Mouse (Mus musculus) MEL (cell line): ENCODE measurements around the gene C2cd2. TPM values are rescaled to one million over a fixed set of nuclear protein-coding genes. Genes with fewer than 3 reads are reported as not detected.
A peak's percentile ranks its signal among the peaks of the same experiment; 100 is the strongest.

Experiments
- DNase-seq: peaks from one replicate; pipeline ENCODE4 v3.0.0; 2011; ENCODE audit warnings: low read depth, low spot score
- H3K27ac ChIP-seq: 2 replicates; pipeline ENCODE4 v1.5.1; 2012; ENCODE audit warnings: low read depth, mild to moderate bottlenecking, control low read depth, low read length, moderate library complexity; ENCODE audit not compliant: control insufficient read depth
- H3K27me3 ChIP-seq, 2 experiments: fragments of 150-350 bp in 1 of 2; sonication (generic) in 1 of 2; 2 replicates each; pipeline ENCODE4 v1.6.1; 2012; ENCODE audit warnings: low read length in 2 of 2, mild to moderate bottlenecking in 2 of 2, improper control_type of control experiment in 1 of 2, moderate library complexity in 1 of 2; ENCODE audit not compliant: insufficient read depth in 2 of 2, control insufficient read depth in 1 of 2
- H3K36me3 ChIP-seq, 2 experiments: 2 replicates each; pipeline ENCODE4 v1.6.1; 2012 to 2014; ENCODE audit warnings: low read length in 2 of 2, improper control_type of control experiment in 1 of 2, inconsistent platforms in 1 of 2, mild to moderate bottlenecking in 1 of 2; ENCODE audit not compliant: insufficient read depth in 2 of 2, control insufficient read depth in 1 of 2
- H3K4me1 ChIP-seq, 2 experiments: fragments of 150-350 bp in 1 of 2; sonication (generic) in 1 of 2; 2 replicates each; pipeline ENCODE4 v1.6.1; 2012; ENCODE audit warnings: low read length in 2 of 2, improper control_type of control experiment in 1 of 2, mild to moderate bottlenecking in 1 of 2; ENCODE audit not compliant: insufficient read depth in 2 of 2, control insufficient read depth in 1 of 2
- H3K4me3 ChIP-seq, 2 experiments: fragments of 150-350 bp in 1 of 2; sonication (generic) in 1 of 2; 2 replicates each; pipeline ENCODE4 v1.5.1; 2012; ENCODE audit warnings: low read depth in 2 of 2, low read length in 2 of 2, mild to moderate bottlenecking in 2 of 2, moderate library complexity in 2 of 2, control low read depth in 1 of 2, improper control_type of control experiment in 1 of 2; ENCODE audit not compliant: control insufficient read depth in 1 of 2, insufficient read depth in 1 of 2
- H3K79me2 ChIP-seq: 2 replicates; pipeline ENCODE4 v1.6.1; 2012; ENCODE audit warnings: mild to moderate bottlenecking, low read length, moderate library complexity; ENCODE audit not compliant: control insufficient read depth, poor library complexity, insufficient read depth
- H3K9ac ChIP-seq: 2 replicates; pipeline ENCODE4 v1.6.1; 2012; ENCODE audit warnings: low read depth, mild to moderate bottlenecking, control low read depth, low read length, moderate library complexity; ENCODE audit not compliant: control insufficient read depth, poor library complexity, severe bottlenecking
- H3K9me3 ChIP-seq: fragments of 150-350 bp; sonication (generic); replicated peaks from 2 replicates; pipeline ENCODE4 v1.6.1; 2012; ENCODE audit warnings: mild to moderate bottlenecking, low read length, improper control_type of control experiment, moderate library complexity; ENCODE audit not compliant: insufficient read depth
- CHD1 ChIP-seq: IDR thresholded peaks from 2 replicates; pipeline ENCODE4 v1.6.1; 2012; ENCODE audit warnings: low read depth, mild to moderate bottlenecking, inconsistent platforms, low read length, improper control_type of control experiment
- CHD2 ChIP-seq: IDR thresholded peaks from 2 replicates; pipeline ENCODE4 v1.6.1; 2011; ENCODE audit warnings: low read length, improper control_type of control experiment
- ELF1 ChIP-seq: IDR thresholded peaks from 2 replicates; pipeline ENCODE4 v1.6.1; 2014; ENCODE audit warnings: low read depth, mild to moderate bottlenecking, inconsistent platforms, low read length, improper control_type of control experiment, moderate library complexity
- EP300 ChIP-seq, 2 experiments: IDR thresholded peaks; 2 replicates each; pipeline ENCODE4 v1.6.1; 2011; ENCODE audit warnings: improper control_type of control experiment in 2 of 2, low read length in 2 of 2, low read depth in 1 of 2, mild to moderate bottlenecking in 1 of 2
- ETS1 ChIP-seq: IDR thresholded peaks from 2 replicates; pipeline ENCODE4 v1.6.1; 2012; ENCODE audit warnings: low read depth, mild to moderate bottlenecking, inconsistent platforms, low read length, improper control_type of control experiment, moderate library complexity
- GATA1 ChIP-seq: IDR thresholded peaks from 2 replicates; pipeline ENCODE4 v1.6.1; 2011; ENCODE audit warnings: low read depth, low read length, improper control_type of control experiment
- MAX ChIP-seq: IDR thresholded peaks from 2 replicates; pipeline ENCODE4 v1.6.1; 2011; ENCODE audit warnings: low read length, improper control_type of control experiment
- MAZ ChIP-seq: IDR thresholded peaks from 2 replicates; pipeline ENCODE4 v1.6.1; 2012; ENCODE audit warnings: low read depth, mild to moderate bottlenecking, inconsistent platforms, low read length, improper control_type of control experiment
- MEF2A ChIP-seq: IDR thresholded peaks from 2 replicates; pipeline ENCODE4 v1.6.1; 2014; ENCODE audit warnings: low read depth, mild to moderate bottlenecking, inconsistent platforms, low read length, improper control_type of control experiment; ENCODE audit not compliant: poor library complexity, insufficient replicate concordance, severe bottlenecking; ENCODE audit errors: extremely low read depth
- POLR2A ChIP-seq, 2 experiments: IDR thresholded peaks; 2 replicates each; pipeline ENCODE4 v1.6.1; 2011 to 2012; ENCODE audit warnings: low read length in 2 of 2, mild to moderate bottlenecking in 2 of 2, control low read depth in 1 of 2, improper control_type of control experiment in 1 of 2, low read depth in 1 of 2, moderate library complexity in 1 of 2; ENCODE audit not compliant: control insufficient read depth in 1 of 2, insufficient read depth in 1 of 2, poor library complexity in 1 of 2
- POLR2AphosphoS5 ChIP-seq: IDR thresholded peaks from 2 replicates; pipeline ENCODE4 v1.6.1; 2012; ENCODE audit warnings: low read depth, borderline replicate concordance, mild to moderate bottlenecking, inconsistent platforms, low read length, moderate library complexity, mixed read lengths
- RAD21 ChIP-seq: IDR thresholded peaks from 2 replicates; pipeline ENCODE4 v1.6.1; 2011; ENCODE audit warnings: mild to moderate bottlenecking, low read depth, low read length, improper control_type of control experiment
- TAL1 ChIP-seq: IDR thresholded peaks from 2 replicates; pipeline ENCODE4 v1.6.1; 2012; ENCODE audit warnings: mild to moderate bottlenecking, inconsistent platforms, low read length, moderate library complexity, mixed read lengths
- TCF12 ChIP-seq: IDR thresholded peaks from 2 replicates; pipeline ENCODE4 v1.6.1; 2014; ENCODE audit warnings: low read depth, mild to moderate bottlenecking, inconsistent platforms, low read length, improper control_type of control experiment, moderate library complexity
- UBTF ChIP-seq: IDR thresholded peaks from 2 replicates; pipeline ENCODE4 v1.6.1; 2012; ENCODE audit warnings: low read depth, mild to moderate bottlenecking, inconsistent platforms, low read length, improper control_type of control experiment, moderate library complexity, borderline replicate concordance; ENCODE audit not compliant: insufficient read depth
- USF2 ChIP-seq, 2 experiments: IDR thresholded peaks; 2 replicates each; pipeline ENCODE4 v1.6.1; 2011 to 2012; ENCODE audit warnings: improper control_type of control experiment in 2 of 2, low read length in 2 of 2, borderline replicate concordance in 1 of 2, inconsistent platforms in 1 of 2, low read depth in 1 of 2, mild to moderate bottlenecking in 1 of 2; ENCODE audit not compliant: insufficient read depth in 1 of 2
- ZMIZ1 ChIP-seq: IDR thresholded peaks from 2 replicates; pipeline ENCODE4 v1.6.1; 2012; ENCODE audit warnings: low read depth, mild to moderate bottlenecking, inconsistent platforms, low read length, improper control_type of control experiment, moderate library complexity
- ZNF384 ChIP-seq: IDR thresholded peaks from 2 replicates; pipeline ENCODE4 v1.6.1; 2012; ENCODE audit warnings: low read depth, mild to moderate bottlenecking, inconsistent platforms, low read length, improper control_type of control experiment
- polyA plus RNA-seq, 2 experiments: library from polyadenylated mRNA; stranded (reverse) in 1 of 2; unstranded in 1 of 2; fragments of >175 nt in 1 of 2; fragments of >200 nt in 1 of 2; gene quantifications; 2 replicates each; pipeline versions ENCODE4 v1.2.1 to v1.2.4; 2012; ENCODE audit warnings: low replicate concordance in 2 of 2, low read depth in 1 of 2; ENCODE audit not compliant: insufficient read length in 2 of 2, insufficient read depth in 1 of 2, missing spikeins in 1 of 2
- total RNA-seq: library from RNA; depleted of rRNA; stranded (reverse); fragments of 300-350 nt; gene quantifications from 2 replicates; pipeline ENCODE4 v1.2.3, GENCODE M21; 2012

Gene C2cd2
- total and polyA plus RNA-seq, 3 experiments = 8.9 to 20.7 TPM; not detected in 1

DNA sequence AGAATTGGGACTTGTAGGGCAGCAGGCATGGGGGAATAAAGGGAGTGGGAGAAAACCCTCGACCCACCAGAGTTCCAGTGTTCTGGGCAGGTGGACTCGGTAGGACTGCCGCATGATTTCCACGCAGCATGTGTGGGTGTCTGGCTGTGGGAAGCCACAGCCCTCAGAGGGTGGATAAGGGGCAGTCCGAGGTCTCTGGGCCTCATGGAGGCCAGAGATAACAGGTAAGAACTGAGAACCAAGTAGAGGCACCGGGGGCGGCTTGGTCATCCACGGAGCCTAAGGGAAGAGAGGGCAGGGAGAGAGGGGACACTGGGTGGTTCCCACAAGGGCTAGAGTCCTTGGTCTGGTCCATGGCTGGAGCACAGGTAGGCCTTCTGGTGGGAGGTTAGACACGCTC, 36.0 kb downstream of the C2cd2 start:
- H3K4me1 ChIP-seq = peaks cover 28 to 36% of the 10 kb centered on the region in 2 experiments

DNA sequence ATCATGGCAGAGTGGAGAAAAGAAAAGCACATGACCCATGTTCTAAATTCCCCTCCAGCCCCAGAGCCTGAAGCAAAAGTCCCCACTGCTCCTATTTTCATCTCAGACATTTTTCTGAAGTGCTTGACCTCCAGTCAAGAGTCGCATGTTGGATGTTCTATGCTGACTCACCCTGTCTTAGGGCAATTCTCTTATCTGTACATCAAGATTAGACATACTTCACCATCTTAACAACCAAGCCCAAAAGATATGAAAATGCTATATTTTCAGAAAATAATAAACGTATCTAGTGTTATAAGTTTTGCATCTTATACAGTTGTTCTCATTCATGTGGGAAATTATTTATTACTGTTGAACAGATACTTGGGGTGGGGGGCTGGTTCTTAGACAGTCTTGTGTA, 36.6 kb downstream of the C2cd2 start:
- Histone ChIP-seq H3K4me3 (no peak overlapping the region), H3K27ac (no peak overlapping the region), H3K27me3 (no peaks in the 10 kb centered on the region), H3K4me1 (peaks cover 35 to 41% of the 10 kb centered on the region in 2 experiments), H3K79me2 (peaks cover 4% of the 10 kb centered on the region), H3K9ac (no peak overlapping the region), H3K9me3 (no peaks in the 10 kb centered on the region), H3K36me3 (peaks cover 0 to 30% of the 10 kb centered on the region in 2 experiments; a peak in 2 of 4 replicates)
- TF ChIP-seq EP300 (IDR thresholded peaks at IDR 0.05; ENCODE audit: low read depth in 1 of 2, low read length in 2 of 2) = peak in 1 of 2 experiments; percentile 23; a peak in 2 of 4 replicates
- TF ChIP-seq CHD1 = no peak
- peak; percentile 67; the same call in 1 of the 2 replicates for TF ChIP-seq GATA1
- no peak for DNase-seq

More for the DNA sequence above, 36.0 kb downstream of the C2cd2 start:
- Histone ChIP-seq H3K9ac (no peak overlapping the region), H3K27me3 (no peaks in the 10 kb centered on the region), H3K36me3 (peaks cover 0 to 25% of the 10 kb centered on the region in 2 experiments; a peak in 2 of 4 replicates), H3K79me2 (peaks cover 4% of the 10 kb centered on the region), H3K4me3 (no peak overlapping the region), H3K27ac (no peak overlapping the region), H3K9me3 (no peaks in the 10 kb centered on the region)
- no peak for DNase-seq
- TF ChIP-seq TAL1 (0 out of 2 replicates have a peak, but pooled peaks have one; percentile 14), MEF2A (no peak), EP300 (IDR thresholded peaks at IDR 0.05; ENCODE audit: low read depth in 1 of 2, low read length in 2 of 2) (peak in 1 of 2 experiments; percentile 48; a peak in 2 of 4 replicates), USF2 (IDR thresholded peaks at IDR 0.05; ENCODE audit: borderline replicate concordance in 1 of 2, insufficient read depth in 1 of 2, low read depth in 1 of 2, low read length in 2 of 2) (no peak), TCF12 (0 out of 2 replicates have a peak, but pooled peaks have one; percentile 12)

- TF ChIP-seq TCF12 (no peak), GATA1 (no peak), ETS1 (no peak), ZMIZ1 (no peak), ELF1 (no peak), MAZ (no peak), MAX (no peak), ZNF384 (no peak), USF2 (IDR thresholded peaks at IDR 0.05; ENCODE audit: borderline replicate concordance in 1 of 2, insufficient read depth in 1 of 2, low read depth in 1 of 2, low read length in 2 of 2) (no peak), TAL1 (no peak), RAD21 (no peak), CHD2 (no peak), POLR2A (IDR thresholded peaks at IDR 0.05; ENCODE audit: control insufficient read depth in 1 of 2, insufficient read depth in 1 of 2, low read depth in 1 of 2, low read length in 2 of 2, poor library complexity in 1 of 2) (no peak), CHD1 (no peak), POLR2AphosphoS5 (no peak), UBTF (no peak), EP300 (IDR thresholded peaks at IDR 0.05; ENCODE audit: low read depth in 1 of 2, low read length in 2 of 2) (no peak)
- Histone ChIP-seq H3K36me3 (peaks cover 0 to 35% of the 10 kb centered on the region in 2 experiments; a peak in 2 of 4 replicates), H3K4me1 (peaks cover 38 to 45% of the 10 kb centered on the region in 2 experiments), H3K4me3 (no peak overlapping the region), H3K27me3 (no peaks in the 10 kb centered on the region), H3K9ac (no peak overlapping the region), H3K9me3 (no peaks in the 10 kb centered on the region), H3K27ac (no peak overlapping the region), H3K79me2 (peaks cover 4% of the 10 kb centered on the region)
- DNase-seq = no peak
Observed at GRCm38 (mm10) chr16:97923700-97924099, 38.7 kb downstream of the C2cd2 start.
